Mouse (Mus musculus) forebrain, embryonic 11.5 days (tissue): ENCODE results near the gene Ube2e1. TPM values are rescaled to one million over a fixed set of nuclear protein-coding genes. Genes with fewer than 3 reads are reported as not detected.

Experiments used
- ATAC-seq: fragments of 200-750 bp; cut with Nextera tagmentation; replicated peaks from 2 replicates; pipeline ENCODE4 v1.8.0; 2017; ENCODE audit warnings: moderate TSS enrichment; ENCODE audit not compliant: low FRiP score
- DNase-seq: peaks from one replicate; pipeline ENCODE4 v3.0.0-alpha.2; 2017; ENCODE audit warnings: low spot score
- H3K27ac ChIP-seq: fragments of 300-500 bp; sonication (generic); 2 replicates; pipeline ENCODE4 v1.5.1; 2014; ENCODE audit warnings: low read depth, low read length
- H3K27me3 ChIP-seq: fragments of 300-500 bp; sonication (generic); 2 replicates; pipeline ENCODE4 v1.6.1; 2014; ENCODE audit warnings: mild to moderate bottlenecking, low read length, mixed read lengths; ENCODE audit not compliant: control insufficient read depth, insufficient read depth
- H3K36me3 ChIP-seq: fragments of 300-500 bp; sonication (generic); 2 replicates; pipeline ENCODE4 v1.6.1; 2014; ENCODE audit warnings: mild to moderate bottlenecking, low read length, moderate library complexity, mixed read lengths; ENCODE audit not compliant: control insufficient read depth, insufficient read depth
- H3K4me1 ChIP-seq: fragments of 300-500 bp; sonication (generic); replicated peaks from 2 replicates; pipeline ENCODE4 v1.6.1; 2014; ENCODE audit warnings: low read length, mixed read lengths; ENCODE audit not compliant: control insufficient read depth, insufficient read depth
- H3K4me2 ChIP-seq: fragments of 300-500 bp; sonication (generic); 2 replicates; pipeline ENCODE4 v1.6.1; 2014; ENCODE audit warnings: low read depth, mild to moderate bottlenecking, low read length, moderate library complexity, mixed read lengths; ENCODE audit not compliant: severe bottlenecking
- H3K4me3 ChIP-seq: fragments of 300-500 bp; sonication (generic); 2 replicates; pipeline ENCODE4 v1.5.1; 2014; ENCODE audit warnings: low read depth, low read length
- H3K9ac ChIP-seq: fragments of 300-500 bp; sonication (generic); 2 replicates; pipeline ENCODE4 v1.6.1; 2014; ENCODE audit warnings: low read length
- H3K9me3 ChIP-seq: fragments of 300-500 bp; sonication (generic); 2 replicates; pipeline ENCODE4 v1.6.1; 2016; ENCODE audit warnings: low read length, mixed read lengths; ENCODE audit not compliant: control insufficient read depth
- WGBS: fragments of 180-500 bp; shearing (Covaris S2); extraction: QIAGEN DNeasy Blood & Tissue Kit; methylation state at CpG from one replicate; pipeline ENCODE4 v1.1.7; 2014; 5-methylcytosine and 5-hydroxymethylcytosine counted together
- polyA plus RNA-seq: library from polyadenylated mRNA; unstranded; fragments of >200 nt; fragmentation: Nextera tagmentation; extraction: Ambion mirVana; gene quantifications from 2 replicates; pipeline ENCODE4 v1.2.1, GENCODE M21; 2014

The Ube2e1 gene
- polyA plus RNA-seq, 1 experiment from 2014 or later: 65.7 TPM

GRCm38 (mm10) chr14:18341088-18341487, 9.4 kb upstream of the Ube2e1 start:
- DNase-seq: no peak
- no peak overlapping the region for H3K27ac ChIP-seq
- no peaks in the 10 kb centered on the region for H3K9me3 ChIP-seq
- no peaks in the 10 kb centered on the region for H3K27me3 ChIP-seq
- H3K4me2 ChIP-seq: no peak overlapping the region
- H3K36me3 ChIP-seq: no peaks in the 10 kb centered on the region
- 95% methylated on average over 3 of the region's 3 CpGs for WGBS
- no peaks in the 10 kb centered on the region for H3K4me1 ChIP-seq
- no peak overlapping the region for H3K4me3 ChIP-seq
- H3K9ac ChIP-seq: no peak overlapping the region
- ATAC-seq: no peak

- DNase-seq: no peak
- Histone ChIP-seq H3K9ac (no peak overlapping the region), H3K36me3 (no peaks in the 10 kb centered on the region), H3K27ac (no peak overlapping the region), H3K9me3 (no peaks in the 10 kb centered on the region), H3K4me1 (no peaks in the 10 kb centered on the region), H3K27me3 (no peaks in the 10 kb centered on the region), H3K4me2 (no peak overlapping the region), H3K4me3 (no peak overlapping the region)
- ATAC-seq: no peak
These were observed 4.4 kb upstream of the Ube2e1 start for GRCm38 (mm10) chr14:18336106-18336505.

DNA sequence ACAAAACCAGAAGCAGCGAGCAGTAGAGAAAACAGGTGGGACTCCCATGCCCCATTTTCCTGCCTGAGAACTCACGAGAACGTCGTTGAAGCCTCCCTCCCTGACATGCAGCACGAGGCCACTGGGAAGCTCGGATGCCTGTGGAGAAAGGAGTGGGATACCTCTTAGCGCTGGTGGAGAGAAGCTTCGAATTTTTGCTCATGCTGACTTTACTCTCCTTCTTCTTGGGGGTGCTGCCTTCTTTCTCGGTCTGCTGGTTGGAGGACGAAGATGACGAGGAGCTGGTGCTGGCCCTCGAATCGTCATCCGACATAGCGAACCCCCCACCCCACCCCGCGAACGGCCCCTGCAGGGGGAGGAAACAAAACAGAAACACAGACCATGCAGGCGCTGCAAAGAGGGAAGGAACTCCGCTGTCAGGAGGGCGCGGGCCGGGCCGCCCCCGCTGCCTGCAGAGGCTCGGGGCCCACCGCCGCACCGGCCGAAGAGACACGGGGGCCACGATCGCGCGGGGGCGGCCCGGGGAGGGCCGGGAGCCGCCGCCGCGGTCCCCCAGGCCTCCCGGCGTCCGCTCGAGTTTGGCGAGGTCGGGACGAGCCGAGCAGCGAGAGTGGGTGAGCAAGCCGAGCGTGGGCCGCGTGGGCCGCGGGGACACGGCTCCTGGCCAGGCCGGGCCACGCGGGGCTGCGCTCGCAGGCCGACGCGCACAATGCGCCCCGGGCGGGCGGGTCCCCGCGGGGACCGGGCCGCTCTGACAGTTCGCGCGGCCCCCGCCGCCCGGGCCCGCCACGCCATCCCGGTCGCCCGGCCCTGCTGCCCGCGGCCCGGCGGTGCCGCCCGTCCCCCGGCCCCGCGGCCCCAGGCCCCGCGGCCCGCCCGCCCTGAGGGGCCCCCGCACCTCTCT, 618 bp downstream of the Ube2e1 start:
- ATAC-seq: peak; percentile 40
- H3K27me3 ChIP-seq: no peaks in the 10 kb centered on the region
- peak overlapping the region; percentile 73 for H3K4me2 ChIP-seq
- under 1% methylated on average over 51 of the region's 99 CpGs for WGBS
- H3K27ac ChIP-seq: peak overlapping the region; percentile 31; the same call in 1 of the 2 replicates
- peak overlapping the region; percentile 95 for H3K4me3 ChIP-seq
- peak; percentile 69 for DNase-seq
- 0 out of 2 replicates have a peak, but pooled peaks cover 9% of the 10 kb centered on the region for H3K4me1 ChIP-seq
- no peaks in the 10 kb centered on the region for H3K9me3 ChIP-seq
- H3K9ac ChIP-seq: peak overlapping the region; percentile 98
- no peaks in the 10 kb centered on the region for H3K36me3 ChIP-seq

DNA sequence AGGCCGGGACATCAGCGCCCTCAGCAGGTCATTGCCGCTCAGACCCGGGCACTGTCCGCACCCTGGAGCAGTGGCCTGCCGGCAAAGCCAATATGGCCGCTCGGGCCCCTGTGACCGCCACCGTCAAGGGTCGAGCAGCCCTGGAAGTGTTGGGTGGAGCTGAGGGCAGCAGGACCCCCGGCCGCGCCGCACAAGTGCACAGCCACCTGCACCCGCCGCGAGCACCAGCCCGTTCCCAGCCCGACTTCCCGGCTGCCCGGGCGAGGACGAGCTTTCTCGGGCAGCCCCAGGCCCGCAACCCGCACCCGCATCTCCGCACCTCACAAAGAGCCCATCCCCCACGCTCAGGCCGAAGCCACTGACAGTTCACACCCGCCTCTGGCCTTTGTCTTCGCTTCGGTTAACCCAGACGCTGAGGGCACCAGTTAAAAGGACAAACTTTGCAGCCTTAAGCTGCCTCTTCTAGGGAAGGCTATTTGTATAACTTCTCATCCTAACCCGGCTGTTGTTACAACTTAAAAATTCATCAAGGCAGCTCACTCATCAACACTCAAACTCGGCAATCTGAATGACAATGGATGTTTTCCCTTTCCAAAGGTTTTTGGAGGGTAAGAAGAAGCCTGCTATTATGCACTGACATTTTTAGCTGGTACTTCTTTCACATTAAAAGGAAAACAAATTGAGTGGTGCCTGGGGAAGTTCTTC, 4.5 kb downstream of the Ube2e1 start:
- no peak overlapping the region for H3K27ac ChIP-seq
- peak overlapping the region; percentile 41 for H3K4me3 ChIP-seq
- no peaks in the 10 kb centered on the region; the same call in 1 of the 2 replicates for H3K36me3 ChIP-seq
- 0 out of 2 replicates have a peak, but pooled peaks cover 9% of the 10 kb centered on the region for H3K4me1 ChIP-seq
- no peaks in the 10 kb centered on the region for H3K9me3 ChIP-seq
- WGBS: 1% methylated on average over 37 of the region's 37 CpGs
- H3K27me3 ChIP-seq: no peaks in the 10 kb centered on the region
- H3K9ac ChIP-seq: peak overlapping the region; percentile 66
- H3K4me2 ChIP-seq: peak overlapping the region; percentile 73
- peak; percentile 62 for ATAC-seq
- DNase-seq: peak; percentile 74

GRCm38 (mm10) chr14:18317457-18318411, 13.9 kb downstream of the Ube2e1 start:
- Histone ChIP-seq H3K36me3 (no peaks in the 10 kb centered on the region), H3K27ac (no peak overlapping the region), H3K4me3 (no peak overlapping the region), H3K9ac (no peak overlapping the region), H3K27me3 (no peaks in the 10 kb centered on the region), H3K4me1 (no peaks in the 10 kb centered on the region), H3K9me3 (no peaks in the 10 kb centered on the region), H3K4me2 (no peak overlapping the region)
- ATAC-seq: no peak
- no peak for DNase-seq
- WGBS: 86% methylated on average over 11 of the region's 11 CpGs

GRCm38 (mm10) chr14:18304165-18304564, 27.5 kb downstream of the Ube2e1 start:
- WGBS: 97% methylated on average over 5 of the region's 5 CpGs
- Histone ChIP-seq H3K9me3 (no peaks in the 10 kb centered on the region), H3K36me3 (no peaks in the 10 kb centered on the region; the same call in 1 of the 2 replicates), H3K4me3 (no peak overlapping the region), H3K4me1 (no peaks in the 10 kb centered on the region), H3K27me3 (no peaks in the 10 kb centered on the region), H3K27ac (no peak overlapping the region), H3K9ac (no peak overlapping the region), H3K4me2 (no peak overlapping the region)
- ATAC-seq (no peak), DNase-seq (no peak)

GRCm38 (mm10) chr14:18303262-18303661, 28.4 kb downstream of the Ube2e1 start:
- H3K27ac ChIP-seq: no peak overlapping the region

DNA sequence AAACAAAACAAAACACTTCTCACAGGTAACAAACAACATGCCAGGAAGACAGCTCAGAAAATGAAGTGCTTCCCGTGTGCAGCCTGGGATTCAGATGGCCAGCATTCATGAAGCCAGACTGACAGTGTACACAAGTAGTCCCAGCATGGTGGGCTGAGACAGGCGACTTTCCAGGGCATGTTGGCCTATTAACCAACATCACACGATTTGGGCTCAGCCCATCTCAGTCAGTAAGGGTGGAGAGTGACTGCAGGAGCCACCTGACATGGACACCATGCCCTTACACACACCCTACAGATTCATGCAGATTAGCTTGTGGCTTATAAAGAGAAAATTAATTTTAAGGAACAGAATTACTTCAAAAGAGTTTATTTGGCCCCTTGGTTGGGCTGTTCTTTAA, 28.9 kb downstream of the Ube2e1 start:
- H3K9me3 ChIP-seq: no peaks in the 10 kb centered on the region
- DNase-seq: no peak
- ATAC-seq: no peak
- no peaks in the 10 kb centered on the region; the same call in 1 of the 2 replicates for H3K36me3 ChIP-seq
- no peak overlapping the region for H3K9ac ChIP-seq
- no peaks in the 10 kb centered on the region for H3K4me1 ChIP-seq
- 79% methylated on average over 3 of the region's 3 CpGs for WGBS
- no peak overlapping the region for H3K4me2 ChIP-seq
- no peaks in the 10 kb centered on the region for H3K27me3 ChIP-seq
- H3K27ac ChIP-seq: no peak overlapping the region
- no peak overlapping the region for H3K4me3 ChIP-seq

More at GRCm38 (mm10) chr14:18303262-18303661, 28.4 kb downstream of the Ube2e1 start:
- Histone ChIP-seq H3K4me1 (no peaks in the 10 kb centered on the region), H3K27me3 (no peaks in the 10 kb centered on the region), H3K9ac (no peak overlapping the region), H3K4me3 (no peak overlapping the region), H3K4me2 (no peak overlapping the region), H3K9me3 (no peaks in the 10 kb centered on the region), H3K36me3 (no peaks in the 10 kb centered on the region; the same call in 1 of the 2 replicates)
- WGBS: 92% methylated on average over 4 of the region's 4 CpGs
- no peak for DNase-seq
- ATAC-seq: no peak
